Mouse (Mus musculus) hindbrain, embryonic 14.5 days (tissue): ENCODE measurements around the gene Ndufaf8. TPM values are rescaled to one million over a fixed set of nuclear protein-coding genes. Genes with fewer than 3 reads are reported as not detected.

Experiments used
- ATAC-seq: fragments of 200-750 bp; cut with Nextera tagmentation; 2 replicates; pipeline ENCODE4 v1.8.0; 2017; ENCODE audit warnings: moderate number of reproducible peaks, mild to moderate bottlenecking, moderate TSS enrichment, moderate library complexity; ENCODE audit not compliant: low FRiP score
- DNase-seq: peaks from one replicate; pipeline ENCODE4 v3.0.0-alpha.2; 2015; ENCODE audit warnings: low spot score
- H3K27ac ChIP-seq: fragments of 300-500 bp; sonication (generic); 2 replicates; pipeline ENCODE4 v1.5.1; 2014; ENCODE audit warnings: mild to moderate bottlenecking, moderate library complexity
- H3K27me3 ChIP-seq: fragments of 300-500 bp; sonication (generic); 2 replicates; pipeline ENCODE4 v1.6.1; 2014; ENCODE audit warnings: mild to moderate bottlenecking, low read length, mixed read lengths; ENCODE audit not compliant: control insufficient read depth, insufficient read depth
- H3K36me3 ChIP-seq: fragments of 300-500 bp; sonication (generic); replicated peaks from 2 replicates; pipeline ENCODE4 v1.6.1; 2014; ENCODE audit not compliant: control insufficient read depth, insufficient read depth
- H3K4me1 ChIP-seq: fragments of 300-500 bp; sonication (generic); replicated peaks from 2 replicates; pipeline ENCODE4 v1.6.1; 2014; ENCODE audit warnings: antibody characterized with exemption, low read length, mixed read lengths; ENCODE audit not compliant: control insufficient read depth, insufficient read depth
- H3K4me2 ChIP-seq: fragments of 300-500 bp; sonication (generic); replicated peaks from 2 replicates; pipeline ENCODE4 v1.6.1; 2014; ENCODE audit warnings: mild to moderate bottlenecking, moderate library complexity
- H3K4me3 ChIP-seq: fragments of 300-500 bp; sonication (generic); replicated peaks from 2 replicates; pipeline ENCODE4 v1.5.1; 2014; ENCODE audit warnings: mild to moderate bottlenecking, low read length
- H3K9ac ChIP-seq: fragments of 300-500 bp; sonication (generic); 2 replicates; pipeline ENCODE4 v1.6.1; 2014
- H3K9me3 ChIP-seq: fragments of 300-500 bp; sonication (generic); 2 replicates; pipeline ENCODE4 v1.6.1; 2016; ENCODE audit warnings: low read length; ENCODE audit not compliant: control insufficient read depth
- WGBS: fragments of 180-500 bp; shearing (Covaris S2); extraction: QIAGEN DNeasy Blood & Tissue Kit; methylation state at CpG from one replicate; pipeline ENCODE4 v1.1.7; 2014; 5-methylcytosine and 5-hydroxymethylcytosine counted together
- polyA plus RNA-seq: library from polyadenylated mRNA; unstranded; fragments of >200 nt; fragmentation: Nextera tagmentation; extraction: Ambion mirVana; gene quantifications from 2 replicates; pipeline ENCODE4 v1.2.1, GENCODE M21; 2014

The Ndufaf8 gene
- polyA plus RNA-seq, 1 experiment from 2014 or later: 62.8 TPM

DNA sequence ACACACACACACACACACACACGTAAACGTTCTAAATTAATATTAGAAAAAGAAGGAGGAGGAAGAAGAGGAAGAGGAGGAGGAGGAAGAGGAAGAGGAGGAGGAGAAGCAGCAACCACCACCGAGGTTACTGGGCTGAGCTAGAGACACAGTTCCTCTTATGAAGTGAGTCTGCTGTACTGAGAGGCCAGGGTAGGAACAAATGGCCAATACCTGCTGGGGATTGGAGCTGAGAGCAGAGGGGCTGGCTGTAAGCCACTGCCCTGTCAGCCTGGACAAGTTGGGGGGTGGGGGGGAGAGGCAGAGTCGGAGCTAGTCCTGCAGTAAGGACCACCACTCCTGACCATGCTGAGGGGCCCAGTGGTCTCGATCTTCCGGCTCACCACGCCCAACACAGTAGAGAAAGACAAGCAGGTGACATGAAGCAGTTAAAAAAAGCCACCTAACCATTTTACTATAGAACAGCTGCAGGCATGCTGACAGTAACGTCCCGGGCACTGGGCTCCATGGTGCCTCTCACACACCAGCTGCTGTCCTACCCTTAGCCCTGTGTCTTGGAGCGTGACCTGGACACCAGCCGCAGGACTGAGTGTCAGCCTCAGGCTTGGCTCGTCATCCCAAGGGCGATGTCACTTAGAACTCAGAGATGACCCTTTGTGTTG is 34.6 kb upstream of the Ndufaf8 start:
- Histone ChIP-seq H3K27ac (no peak overlapping the region), H3K36me3 (peaks cover 60% of the 10 kb centered on the region)

GRCm38 (mm10) chr11:120064668-120065040 is 34.1 kb upstream of the Ndufaf8 start:
- Histone ChIP-seq H3K9ac (no peak overlapping the region), H3K4me3 (no peak overlapping the region), H3K27ac (no peak overlapping the region; the same call in 1 of the 2 replicates), H3K9me3 (no peaks in the 10 kb centered on the region), H3K36me3 (peaks cover 64% of the 10 kb centered on the region), H3K27me3 (no peaks in the 10 kb centered on the region), H3K4me2 (no peak overlapping the region), H3K4me1 (0 out of 2 replicates have a peak, but pooled peaks cover 4% of the 10 kb centered on the region)
- no peak for ATAC-seq
- WGBS: 86% methylated on average over 11 of the region's 11 CpGs
- DNase-seq: no peak

More for the DNA sequence above, 34.6 kb upstream of the Ndufaf8 start:
- WGBS: 83% methylated on average over 13 of the region's 13 CpGs
- DNase-seq (no peak), ATAC-seq (no peak)
- no peaks in the 10 kb centered on the region for H3K27me3 ChIP-seq
- H3K4me1 ChIP-seq: no peaks in the 10 kb centered on the region
- no peaks in the 10 kb centered on the region for H3K9me3 ChIP-seq
- H3K9ac ChIP-seq: no peak overlapping the region
- H3K4me2 ChIP-seq: no peak overlapping the region
- H3K4me3 ChIP-seq: no peak overlapping the region

GRCm38 (mm10) chr11:120065291-120065690 is 33.4 kb upstream of the Ndufaf8 start:
- no peak overlapping the region for H3K4me3 ChIP-seq
- no peak overlapping the region for H3K9ac ChIP-seq
- H3K4me2 ChIP-seq: no peak overlapping the region
- DNase-seq: peak; percentile 41
- no peaks in the 10 kb centered on the region for H3K27me3 ChIP-seq
- 0 out of 2 replicates have a peak, but pooled peaks cover 4% of the 10 kb centered on the region for H3K4me1 ChIP-seq
- peaks cover 71% of the 10 kb centered on the region for H3K36me3 ChIP-seq
- WGBS: 32% methylated on average over 10 of the region's 10 CpGs
- H3K27ac ChIP-seq: no peak overlapping the region
- no peaks in the 10 kb centered on the region for H3K9me3 ChIP-seq
- ATAC-seq: no peak

DNA sequence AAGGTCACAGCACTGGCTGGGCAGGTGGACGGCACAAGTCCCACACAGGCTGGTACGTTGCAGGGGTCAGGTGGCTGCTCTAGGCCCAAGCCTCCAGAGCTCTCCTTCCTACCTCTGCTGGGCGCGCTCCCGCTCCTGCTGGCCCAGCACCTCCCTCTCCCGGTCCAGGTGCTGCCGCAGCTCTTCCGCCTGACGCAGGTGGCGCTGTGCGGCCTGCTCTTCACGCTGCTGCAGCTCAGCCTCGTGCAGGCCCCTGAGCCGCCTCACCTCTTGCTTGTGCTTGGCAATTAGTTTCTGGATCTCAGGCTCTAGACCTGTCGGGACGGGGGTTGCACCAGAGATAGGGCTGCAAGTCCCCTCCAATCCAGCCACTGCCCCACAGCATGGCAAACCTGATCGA is 30.9 kb upstream of the Ndufaf8 start:
- DNase-seq (peak; percentile 29), ATAC-seq (no peak)
- H3K27me3 ChIP-seq: no peaks in the 10 kb centered on the region
- no peak overlapping the region for H3K4me2 ChIP-seq
- H3K4me1 ChIP-seq: 0 out of 2 replicates have a peak, but pooled peaks cover 4% of the 10 kb centered on the region
- 59% methylated on average over 17 of the region's 17 CpGs for WGBS
- no peak overlapping the region for H3K27ac ChIP-seq
- H3K36me3 ChIP-seq: peaks cover 93% of the 10 kb centered on the region
- no peak overlapping the region for H3K4me3 ChIP-seq
- no peaks in the 10 kb centered on the region for H3K9me3 ChIP-seq
- no peak overlapping the region for H3K9ac ChIP-seq

- 32% methylated on average over 11 of the region's 11 CpGs for WGBS
These were observed 29.5 kb upstream of the Ndufaf8 start for GRCm38 (mm10) chr11:120069261-120069660.

GRCm38 (mm10) chr11:120070286-120070930 is 28.3 kb upstream of the Ndufaf8 start:
- Histone ChIP-seq H3K4me3 (no peak overlapping the region), H3K27ac (no peak overlapping the region), H3K9me3 (no peaks in the 10 kb centered on the region), H3K9ac (no peak overlapping the region), H3K4me1 (0 out of 2 replicates have a peak, but pooled peaks cover 4% of the 10 kb centered on the region), H3K27me3 (no peaks in the 10 kb centered on the region), H3K4me2 (no peak overlapping the region), H3K36me3 (peaks cover 86% of the 10 kb centered on the region)
- 86% methylated on average over 27 of the region's 27 CpGs for WGBS
- no peak for DNase-seq
- ATAC-seq: no peak

More at GRCm38 (mm10) chr11:120069261-120069660, 29.5 kb upstream of the Ndufaf8 start:
- Histone ChIP-seq H3K4me2 (no peak overlapping the region), H3K27ac (no peak overlapping the region), H3K27me3 (no peaks in the 10 kb centered on the region), H3K9ac (no peak overlapping the region), H3K36me3 (peaks cover 91% of the 10 kb centered on the region), H3K4me1 (0 out of 2 replicates have a peak, but pooled peaks cover 4% of the 10 kb centered on the region), H3K9me3 (no peaks in the 10 kb centered on the region), H3K4me3 (no peak overlapping the region)
- DNase-seq (no peak), ATAC-seq (no peak)

- Histone ChIP-seq H3K9me3 (no peaks in the 10 kb centered on the region), H3K27ac (no peak overlapping the region), H3K27me3 (no peaks in the 10 kb centered on the region), H3K36me3 (peaks cover 86% of the 10 kb centered on the region), H3K4me1 (0 out of 2 replicates have a peak, but pooled peaks cover 4% of the 10 kb centered on the region), H3K4me3 (no peak overlapping the region), H3K9ac (no peak overlapping the region), H3K4me2 (no peak overlapping the region)
- 21% methylated on average over 12 of the region's 12 CpGs for WGBS
- no peak for ATAC-seq
- no peak for DNase-seq
These were observed 27.7 kb upstream of the Ndufaf8 start for GRCm38 (mm10) chr11:120071065-120071464.

- 82% methylated on average over 7 of the region's 7 CpGs for WGBS
- DNase-seq: no peak
These were observed 26.9 kb upstream of the Ndufaf8 start for GRCm38 (mm10) chr11:120071731-120072320.

GRCm38 (mm10) chr11:120072986-120073647 is 25.6 kb upstream of the Ndufaf8 start:
- H3K4me2 ChIP-seq: no peak overlapping the region
- no peaks in the 10 kb centered on the region for H3K27me3 ChIP-seq
- no peak for ATAC-seq
- peaks cover 84% of the 10 kb centered on the region for H3K36me3 ChIP-seq
- DNase-seq: no peak
- no peak overlapping the region for H3K4me3 ChIP-seq
- H3K9me3 ChIP-seq: no peaks in the 10 kb centered on the region
- no peak overlapping the region for H3K27ac ChIP-seq
- WGBS: 96% methylated on average over 9 of the region's 9 CpGs
- 0 out of 2 replicates have a peak, but pooled peaks cover 4% of the 10 kb centered on the region for H3K4me1 ChIP-seq
- H3K9ac ChIP-seq: 0 out of 2 replicates have a peak overlapping the region, but pooled peaks have one; percentile 3

More at GRCm38 (mm10) chr11:120071731-120072320, 26.9 kb upstream of the Ndufaf8 start:
- no peak overlapping the region for H3K27ac ChIP-seq
- H3K4me3 ChIP-seq: no peak overlapping the region
- H3K27me3 ChIP-seq: no peaks in the 10 kb centered on the region
- H3K9ac ChIP-seq: no peak overlapping the region
- peaks cover 87% of the 10 kb centered on the region for H3K36me3 ChIP-seq
- ATAC-seq: no peak
- no peak overlapping the region for H3K4me2 ChIP-seq
- 0 out of 2 replicates have a peak, but pooled peaks cover 4% of the 10 kb centered on the region for H3K4me1 ChIP-seq
- no peaks in the 10 kb centered on the region for H3K9me3 ChIP-seq
